In the genomic region with DNA sequence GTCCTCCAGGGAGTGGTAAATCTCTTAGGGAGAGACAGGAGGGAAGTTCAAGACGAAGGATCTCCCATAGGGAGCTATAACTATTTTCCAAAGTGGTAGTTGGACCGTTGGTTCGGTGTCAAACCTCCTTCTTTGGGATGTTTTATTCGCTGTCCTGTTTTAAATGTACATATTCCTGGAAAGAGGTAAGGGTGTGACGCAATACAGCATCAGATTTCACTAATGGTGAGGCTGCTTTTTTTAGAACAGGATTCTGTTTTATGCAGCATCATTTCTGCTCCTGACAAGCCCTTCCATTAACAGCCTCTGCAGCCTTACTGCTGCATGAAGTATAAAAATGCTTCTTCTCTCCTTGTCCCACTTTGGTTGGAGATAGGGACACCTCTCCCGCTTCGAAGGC, we compare ENCODE assay signal across 22 mouse cellular contexts.
DNase-seq lines count a peak whose midpoint lies in the region; TF ChIP-seq lines count a peak whose summit lies in the region.
"Had no signal": no experiment of that assay in that cellular context is flagged by ENCODE, and none has a peak within 500 bp of the region (broad histone marks: within the 10 kb centered on the region; RNA-seq: fewer than 3 reads in every experiment).

No protein-coding gene starts in this region.

- no peak for DNase-seq in gastrocnemius, adult 2 months
- DNase-seq in gastrocnemius, adult 18-20 months (ENCODE audit: low spot score) = no peak
- DNase-seq in 3T3-L1 (ENCODE audit: low read depth, low spot score) (peak; percentile 46), 416B (ENCODE audit: low read depth) (peak; percentile 20), NIH3T3 (ENCODE audit: low read depth) (peak; percentile 76)
- DNase-seq in urinary bladder, postnatal 4 days (ENCODE audit: low spot score in 2 of 2) = no peak
- no peak for DNase-seq in adrenal gland, postnatal 4 days (ENCODE audit: low spot score in 2 of 2)
- DNase-seq in lung, adult 18-20 months = no peak
- DNase-seq: adrenal gland, adult 2 months; adrenal gland, postnatal 10 days; adrenal gland, postnatal 25 days; cerebellum, adult 11-12 months; cerebellum, adult 2 months; cerebellum, adult 9-10 months; cerebellum, postnatal 10 days; cerebellum, postnatal 25 days; embryo, embryonic 11 days; forebrain, postnatal 0 days had no signal

- intact Hi-C loops in gastrocnemius, adult 2 months (cut with DNase I) = loop anchor here (5.0 kb wide), 1 partner anchor 156 kb away; no protein-coding TSS in a partner anchor

- TF ChIP-seq CTCF in gastrocnemius, adult 2 months (IDR thresholded peaks at IDR 0.05) = no peak

- no peak overlapping the region for H3K4me3 ChIP-seq in gastrocnemius, adult 2 months
- H3K4me3 ChIP-seq: embryonic facial prominence, embryonic 10.5 days; embryonic facial prominence, embryonic 12.5 days; forebrain, embryonic 13.5 days; forebrain, embryonic 15.5 days had no signal

- peak overlapping the region; percentile 46 for H3K27ac ChIP-seq in gastrocnemius, adult 2 months
- H3K27ac ChIP-seq: embryonic facial prominence, embryonic 10.5 days; embryonic facial prominence, embryonic 12.5 days; forebrain, embryonic 13.5 days; forebrain, embryonic 15.5 days had no signal

Comparison
In these comparisons a context has a peak if more than half of its experiments do, and no peak if none do; other contexts are left out.
1. DNase-seq: peak in 3T3-L1 (single experiment), 416B (single experiment) and NIH3T3 (single experiment); none in gastrocnemius, adult 2 months (single experiment), gastrocnemius, adult 18-20 months (single experiment), urinary bladder, postnatal 4 days (0 of 2), adrenal gland, postnatal 4 days (0 of 2) and lung, adult 18-20 months (0 of 2).